Mouse (Mus musculus) kidney, adult 2 months (tissue): Measurements from ENCODE around the gene Sympk.

Source experiments
- CTCF ChIP-seq: fragments of 200-500 bp; conservative IDR thresholded peaks from 2 replicates; pipeline ENCODE4 v1.5.1; 2011; ENCODE audit warnings: low read depth, mild to moderate bottlenecking, control low read depth, low read length, moderate library complexity, mixed read lengths; ENCODE audit not compliant: insufficient read depth, insufficient read length
- POLR2A ChIP-seq: fragments of 200-500 bp; IDR thresholded peaks from one replicate; pipeline ENCODE4 v1.6.1; 2011; ENCODE audit warnings: low read depth, low read length, control low read depth

DNA sequence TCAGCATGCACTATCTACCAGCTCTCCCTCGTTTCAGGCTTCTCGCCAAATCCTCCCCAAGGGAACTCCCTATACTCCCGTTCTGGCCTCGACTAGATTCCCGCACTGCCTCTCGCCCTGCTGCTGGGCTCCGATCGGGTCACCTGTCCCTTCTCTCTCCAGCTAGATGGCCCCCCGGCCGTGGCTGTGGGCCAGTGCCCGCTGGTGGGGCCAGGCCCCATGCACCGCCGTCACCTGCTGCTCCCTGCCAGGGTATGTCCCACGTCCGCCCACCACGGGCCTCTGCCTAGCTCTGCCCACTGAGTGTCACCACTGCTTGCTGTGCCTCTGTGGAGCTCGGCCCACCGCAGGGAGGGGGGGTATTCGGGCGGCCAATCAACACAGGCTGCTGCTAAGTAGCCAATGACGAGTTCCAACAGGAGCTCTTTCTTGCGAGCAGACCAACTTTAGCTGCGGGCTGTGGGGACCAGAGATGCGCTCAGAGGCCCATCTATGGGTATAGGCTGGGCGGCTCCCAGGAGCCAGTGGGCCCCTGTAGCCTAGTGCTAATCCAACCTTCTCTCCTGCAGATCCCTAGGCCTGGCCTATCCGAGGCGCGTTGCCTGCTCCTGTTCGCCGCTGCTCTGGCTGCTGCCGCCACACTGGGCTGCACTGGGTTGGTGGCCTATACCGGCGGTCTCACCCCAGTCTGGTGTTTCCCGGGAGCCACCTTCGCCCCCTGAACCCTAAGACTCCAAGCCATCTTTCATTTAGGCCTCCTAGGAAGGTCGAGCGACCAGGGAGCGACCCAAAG is 68.4 kb downstream of the Sympk start:
- TF ChIP-seq CTCF (no peak), POLR2A (no peak)
